Mouse (Mus musculus): ENCODE measurements around the gene Eef1g. TPM values are rescaled to one million over a fixed set of nuclear protein-coding genes. Genes with fewer than 3 reads are reported as not detected.
A peak's percentile ranks its signal among the peaks of the same experiment; 100 is the strongest.
"Not testable (repeated sequence)": the region's sequence is repeated elsewhere in the genome, so short reads cannot be mapped to it uniquely, and the experiment has no call there.

The Eef1g gene
- total and polyA plus RNA-seq, 2 experiments from 2014 or later: 269 to 524 TPM

- H3K36me3 ChIP-seq (ENCODE audit: insufficient read depth): peaks cover 43% of the 10 kb centered on the region
- peaks cover 22% of the 10 kb centered on the region for H3K4me1 ChIP-seq (ENCODE audit: insufficient read depth)
- DNase-seq (no peak), ATAC-seq (no peak)
- H3K9ac ChIP-seq: peak overlapping the region; percentile 58
- WGBS: 5% methylated on average over 9 of the region's 9 CpGs
- H3K4me3 ChIP-seq (ENCODE audit: low read depth, low read length): peak overlapping the region; percentile 67
- no peaks in the 10 kb centered on the region for H3K27me3 ChIP-seq (ENCODE audit: insufficient read depth, low read length)
- H3K27ac ChIP-seq (ENCODE audit: low read depth, low read length): peak overlapping the region; percentile 78
- no peak for TF ChIP-seq CTCF (IDR thresholded peaks at IDR 0.05; ENCODE audit: low read depth)
- H3K9me3 ChIP-seq (ENCODE audit: low read length): no peaks in the 10 kb centered on the region
- peak overlapping the region; percentile 71 for H3K4me2 ChIP-seq (ENCODE audit: low read depth)
Measured at GRCm38 (mm10) chr19:8954171-8954570, 12.7 kb upstream of the Eef1g start.

GRCm38 (mm10) chr19:8962256-8962655, 4.6 kb upstream of the Eef1g start:
- no peak for ATAC-seq
- H3K27me3 ChIP-seq (ENCODE audit: insufficient read depth, low read length): no peaks in the 10 kb centered on the region
- DNase-seq: no peak
- TF ChIP-seq CTCF (IDR thresholded peaks at IDR 0.05; ENCODE audit: low read depth): no peak
- H3K4me2 ChIP-seq (ENCODE audit: low read depth): no peak overlapping the region
- H3K4me3 ChIP-seq (ENCODE audit: low read depth, low read length): no peak overlapping the region
- 93% methylated on average over 2 of the region's 2 CpGs for WGBS
- H3K36me3 ChIP-seq (ENCODE audit: insufficient read depth): peaks cover 68% of the 10 kb centered on the region
- H3K27ac ChIP-seq (ENCODE audit: low read depth, low read length): no peak overlapping the region
- no peak overlapping the region for H3K9ac ChIP-seq
- H3K9me3 ChIP-seq (ENCODE audit: low read length): no peaks in the 10 kb centered on the region
- no peaks in the 10 kb centered on the region; the same call in 1 of the 2 replicates for H3K4me1 ChIP-seq (ENCODE audit: insufficient read depth)

- no peak overlapping the region for H3K9ac ChIP-seq
- no peaks in the 10 kb centered on the region; the same call in 1 of the 2 replicates for H3K4me1 ChIP-seq (ENCODE audit: insufficient read depth)
- H3K27me3 ChIP-seq (ENCODE audit: insufficient read depth, low read length): no peaks in the 10 kb centered on the region
- ATAC-seq (no peak), DNase-seq (no peak)
- H3K36me3 ChIP-seq (ENCODE audit: insufficient read depth): peaks cover 67% of the 10 kb centered on the region
- H3K9me3 ChIP-seq (ENCODE audit: low read length): no peaks in the 10 kb centered on the region
- no peak overlapping the region for H3K4me3 ChIP-seq (ENCODE audit: low read depth, low read length)
- H3K4me2 ChIP-seq (ENCODE audit: low read depth): no peak overlapping the region
- H3K27ac ChIP-seq (ENCODE audit: low read depth, low read length): no peak overlapping the region
- TF ChIP-seq CTCF (IDR thresholded peaks at IDR 0.05; ENCODE audit: low read depth): no peak
- WGBS: 86% methylated on average over 11 of the region's 11 CpGs
Measured at GRCm38 (mm10) chr19:8965075-8965474, 1.8 kb upstream of the Eef1g start.

GRCm38 (mm10) chr19:8965771-8966170, 1.1 kb upstream of the Eef1g start:
- Histone ChIP-seq H3K4me3 (ENCODE audit: low read depth, low read length) (no peak overlapping the region), H3K27ac (ENCODE audit: low read depth, low read length) (0 out of 2 replicates have a peak overlapping the region, but pooled peaks have one; percentile 78), H3K27me3 (ENCODE audit: insufficient read depth, low read length) (no peaks in the 10 kb centered on the region), H3K9ac (peak overlapping the region; percentile 34; the same call in 1 of the 2 replicates), H3K36me3 (ENCODE audit: insufficient read depth) (peaks cover 67% of the 10 kb centered on the region), H3K4me1 (ENCODE audit: insufficient read depth) (no peaks in the 10 kb centered on the region; the same call in 1 of the 2 replicates), H3K9me3 (ENCODE audit: low read length) (no peaks in the 10 kb centered on the region), H3K4me2 (ENCODE audit: low read depth) (no peak overlapping the region)
- ATAC-seq (no peak), DNase-seq (no peak)
- TF ChIP-seq CTCF (IDR thresholded peaks at IDR 0.05; ENCODE audit: low read depth): no peak
- WGBS: 74% methylated on average over 8 of the region's 8 CpGs

- Histone ChIP-seq H3K9me3 (ENCODE audit: low read length) (no peaks in the 10 kb centered on the region), H3K36me3 (ENCODE audit: insufficient read depth) (peaks cover 68% of the 10 kb centered on the region), H3K4me1 (ENCODE audit: insufficient read depth) (no peaks in the 10 kb centered on the region; the same call in 1 of the 2 replicates), H3K27me3 (ENCODE audit: insufficient read depth, low read length) (no peaks in the 10 kb centered on the region), H3K9ac (peak overlapping the region; percentile 34), H3K4me2 (ENCODE audit: low read depth) (peak overlapping the region; percentile 44), H3K27ac (ENCODE audit: low read depth, low read length) (peak overlapping the region; percentile 78), H3K4me3 (ENCODE audit: low read depth, low read length) (peak overlapping the region; percentile 80)
- no peak for TF ChIP-seq CTCF (IDR thresholded peaks at IDR 0.05; ENCODE audit: low read depth)
- no peak for ATAC-seq
- 38% methylated on average over 5 of the region's 5 CpGs for WGBS
- no peak for DNase-seq
Measured at GRCm38 (mm10) chr19:8966198-8966589, 647 bp upstream of the Eef1g start.

GRCm38 (mm10) chr19:8967373-8967743, 517 bp downstream of the Eef1g start:
- Histone ChIP-seq H3K9me3 (ENCODE audit: low read length) (no peaks in the 10 kb centered on the region), H3K4me3 (ENCODE audit: low read depth, low read length) (peak overlapping the region; percentile 80), H3K9ac (peak overlapping the region; percentile 75), H3K27ac (ENCODE audit: low read depth, low read length) (peak overlapping the region; percentile 79), H3K4me1 (ENCODE audit: insufficient read depth) (no peaks in the 10 kb centered on the region; the same call in 1 of the 2 replicates), H3K4me2 (ENCODE audit: low read depth) (peak overlapping the region; percentile 75), H3K36me3 (ENCODE audit: insufficient read depth) (peaks cover 69% of the 10 kb centered on the region), H3K27me3 (ENCODE audit: insufficient read depth, low read length) (no peaks in the 10 kb centered on the region)
- ATAC-seq (no peak), DNase-seq (no peak)
- 0% methylated on average over 8 of the region's 8 CpGs for WGBS
- no peak for TF ChIP-seq CTCF (IDR thresholded peaks at IDR 0.05; ENCODE audit: low read depth)

GRCm38 (mm10) chr19:8967893-8968292, 1.1 kb downstream of the Eef1g start:
- H3K36me3 ChIP-seq (ENCODE audit: insufficient read depth): peaks cover 69% of the 10 kb centered on the region

GRCm38 (mm10) chr19:8972491-8972890, 5.7 kb downstream of the Eef1g start:
- not testable (repeated sequence) for DNase-seq; H3K9ac ChIP-seq; H3K4me2 ChIP-seq (ENCODE audit: low read depth); H3K27me3 ChIP-seq (ENCODE audit: insufficient read depth, low read length); H3K4me1 ChIP-seq (ENCODE audit: insufficient read depth); H3K4me3 ChIP-seq (ENCODE audit: low read depth, low read length); ATAC-seq; H3K9me3 ChIP-seq (ENCODE audit: low read length); H3K27ac ChIP-seq (ENCODE audit: low read depth, low read length)
- WGBS: 92% methylated on average over 8 of the region's 8 CpGs
- peaks cover 67% of the 10 kb centered on the region for H3K36me3 ChIP-seq (ENCODE audit: insufficient read depth)

More at GRCm38 (mm10) chr19:8967893-8968292, 1.1 kb downstream of the Eef1g start:
- DNase-seq (no peak), ATAC-seq (no peak)
- Histone ChIP-seq H3K4me1 (ENCODE audit: insufficient read depth) (no peaks in the 10 kb centered on the region; the same call in 1 of the 2 replicates), H3K27ac (ENCODE audit: low read depth, low read length) (peak overlapping the region; percentile 79), H3K4me2 (ENCODE audit: low read depth) (peak overlapping the region; percentile 75), H3K9ac (peak overlapping the region; percentile 75), H3K9me3 (ENCODE audit: low read length) (no peaks in the 10 kb centered on the region), H3K27me3 (ENCODE audit: insufficient read depth, low read length) (no peaks in the 10 kb centered on the region), H3K4me3 (ENCODE audit: low read depth, low read length) (peak overlapping the region; percentile 80)
- 16% methylated on average over 9 of the region's 9 CpGs for WGBS
- no peak for TF ChIP-seq CTCF (IDR thresholded peaks at IDR 0.05; ENCODE audit: low read depth)
